Mouse (Mus musculus) olfactory bulb, adult 2 months (tissue): ENCODE data around the gene Kirrel. TPM values are rescaled to one million over a fixed set of nuclear protein-coding genes. Genes with fewer than 3 reads are reported as not detected.

ENCODE experiments used
- H3K27ac ChIP-seq: fragments of 200-500 bp; 2 replicates; pipeline ENCODE4 v1.5.1; 2012; ENCODE audit warnings: low read depth, low read length; ENCODE audit not compliant: insufficient read depth
- H3K4me1 ChIP-seq: fragments of 200-500 bp; 2 replicates; pipeline ENCODE4 v1.6.1; 2012; ENCODE audit warnings: low read length; ENCODE audit not compliant: control insufficient read depth, insufficient read depth
- H3K4me3 ChIP-seq: fragments of 200-500 bp; 2 replicates; pipeline ENCODE4 v1.5.1; 2012; ENCODE audit warnings: mild to moderate bottlenecking, low read depth, low read length, moderate library complexity; ENCODE audit not compliant: insufficient read depth
- CTCF ChIP-seq: fragments of 200-500 bp; IDR thresholded peaks from 2 replicates; pipeline ENCODE4 v1.5.1; 2012; ENCODE audit warnings: low read depth, mild to moderate bottlenecking, low read length, moderate library complexity; ENCODE audit not compliant: insufficient read depth
- POLR2A ChIP-seq: fragments of 200-500 bp; IDR thresholded peaks from 2 replicates; pipeline ENCODE4 v1.6.1; 2012; ENCODE audit warnings: mild to moderate bottlenecking, low read depth, low read length, moderate library complexity; ENCODE audit not compliant: insufficient read depth
- WGBS: fragments of 180-500 bp; shearing (Covaris S2); methylation state at CpG from one replicate; pipeline ENCODE4 v1.1.7; 2018; 5-methylcytosine and 5-hydroxymethylcytosine counted together
- polyA plus RNA-seq: library from polyadenylated mRNA; stranded (reverse); fragments of >200 nt; gene quantifications from 2 replicates; pipeline ENCODE4 v1.2.4, GENCODE M21; 2012; ENCODE audit warnings: low replicate concordance; ENCODE audit not compliant: missing spikeins, insufficient read depth, insufficient read length

Gene Kirrel
- polyA plus RNA-seq, 1 experiment: not detected

GRCm38 (mm10) chr3:87104856-87105255 is 69.7 kb downstream of the Kirrel start:
- peaks cover 7% of the 10 kb centered on the region for H3K4me1 ChIP-seq
- TF ChIP-seq CTCF: no peak
- TF ChIP-seq POLR2A: no peak
- no peak overlapping the region for H3K4me3 ChIP-seq
- no peak overlapping the region for H3K27ac ChIP-seq
- WGBS: 80% methylated on average over 2 of the region's 2 CpGs

- 20% methylated on average over 7 of the region's 7 CpGs for WGBS
- TF ChIP-seq POLR2A (no peak), CTCF (no peak)
- Histone ChIP-seq H3K4me1 (peaks cover 23% of the 10 kb centered on the region), H3K4me3 (no peak overlapping the region), H3K27ac (no peak overlapping the region)
These were observed 72.2 kb downstream of the Kirrel start for GRCm38 (mm10) chr3:87102346-87102745.

GRCm38 (mm10) chr3:87100911-87101310 is 73.6 kb downstream of the Kirrel start:
- Histone ChIP-seq H3K4me3 (no peak overlapping the region), H3K27ac (no peak overlapping the region), H3K4me1 (peaks cover 26% of the 10 kb centered on the region)
- 91% methylated on average over 4 of the region's 4 CpGs for WGBS
- TF ChIP-seq CTCF (no peak), POLR2A (no peak)

GRCm38 (mm10) chr3:87097969-87098946 is 76.3 kb downstream of the Kirrel start:
- WGBS: 35% methylated on average over 19 of the region's 19 CpGs
- Histone ChIP-seq H3K27ac (no peak overlapping the region; the same call in 1 of the 2 replicates), H3K4me1 (peaks cover 26% of the 10 kb centered on the region), H3K4me3 (no peak overlapping the region)
- TF ChIP-seq POLR2A (no peak), CTCF (no peak)

GRCm38 (mm10) chr3:87097205-87097604 is 77.3 kb downstream of the Kirrel start:
- H3K4me1 ChIP-seq: peaks cover 23% of the 10 kb centered on the region
- no peak overlapping the region for H3K27ac ChIP-seq
- no peak overlapping the region for H3K4me3 ChIP-seq
- TF ChIP-seq POLR2A (no peak), CTCF (no peak)
- WGBS: 79% methylated on average over 9 of the region's 9 CpGs

- TF ChIP-seq CTCF (no peak), POLR2A (no peak)
- peaks cover 15% of the 10 kb centered on the region for H3K4me1 ChIP-seq
- 77% methylated on average over 6 of the region's 6 CpGs for WGBS
- no peak overlapping the region for H3K27ac ChIP-seq
- no peak overlapping the region for H3K4me3 ChIP-seq
These were observed 80.8 kb downstream of the Kirrel start for GRCm38 (mm10) chr3:87093718-87094117.

GRCm38 (mm10) chr3:87089694-87090565 is 84.6 kb downstream of the Kirrel start:
- TF ChIP-seq POLR2A (no peak), CTCF (no peak)
- Histone ChIP-seq H3K4me3 (no peak overlapping the region), H3K4me1 (no peaks in the 10 kb centered on the region; the same call in 1 of the 2 replicates), H3K27ac (no peak overlapping the region)
- 75% methylated on average over 13 of the region's 13 CpGs for WGBS

- no peaks in the 10 kb centered on the region; the same call in 1 of the 2 replicates for H3K4me1 ChIP-seq
- no peak overlapping the region for H3K4me3 ChIP-seq
- no peak overlapping the region for H3K27ac ChIP-seq
- WGBS: 50% methylated on average over 7 of the region's 7 CpGs
- TF ChIP-seq CTCF: no peak
- no peak for TF ChIP-seq POLR2A
These were observed 87.4 kb downstream of the Kirrel start for GRCm38 (mm10) chr3:87087146-87087545.
